Mouse (Mus musculus) limb, embryonic 11.5 days (tissue): ENCODE results near the gene Cntf. TPM values are rescaled to one million over a fixed set of nuclear protein-coding genes. Genes with fewer than 3 reads are reported as not detected.

Experiments
- ATAC-seq: fragments of 200-750 bp; cut with Nextera tagmentation; 2 replicates; pipeline ENCODE4 v1.8.0; 2017; ENCODE audit warnings: low read depth; ENCODE audit not compliant: insufficient number of reproducible peaks, low FRiP score, low TSS enrichment
- DNase-seq: peaks from one replicate; pipeline ENCODE4 v3.0.0-alpha.2; 2015; ENCODE audit warnings: low spot score
- H3K27ac ChIP-seq: fragments of 300-500 bp; sonication (generic); replicated peaks from 2 replicates; pipeline ENCODE4 v1.5.1; 2014; ENCODE audit warnings: low read depth, mild to moderate bottlenecking, low read length
- H3K27me3 ChIP-seq: fragments of 300-500 bp; sonication (generic); 2 replicates; pipeline ENCODE4 v1.6.1; 2014; ENCODE audit warnings: mild to moderate bottlenecking, low read length, mixed read lengths; ENCODE audit not compliant: control insufficient read depth, insufficient read depth
- H3K36me3 ChIP-seq: fragments of 300-500 bp; sonication (generic); 2 replicates; pipeline ENCODE4 v1.6.1; 2014; ENCODE audit warnings: mild to moderate bottlenecking, low read length, moderate library complexity, mixed read lengths; ENCODE audit not compliant: control insufficient read depth, insufficient read depth
- H3K4me1 ChIP-seq: fragments of 300-500 bp; sonication (generic); 2 replicates; pipeline ENCODE4 v1.6.1; 2014; ENCODE audit warnings: low read length, mixed read lengths; ENCODE audit not compliant: control insufficient read depth, insufficient read depth
- H3K4me2 ChIP-seq: fragments of 300-500 bp; sonication (generic); 2 replicates; pipeline ENCODE4 v1.6.1; 2014; ENCODE audit warnings: low read depth, mild to moderate bottlenecking, moderate library complexity; ENCODE audit not compliant: severe bottlenecking
- H3K4me3 ChIP-seq: fragments of 300-500 bp; sonication (generic); 2 replicates; pipeline ENCODE4 v1.5.1; 2014; ENCODE audit warnings: low read depth, low read length
- H3K9ac ChIP-seq: fragments of 300-500 bp; sonication (generic); 2 replicates; pipeline ENCODE4 v1.6.1; 2014; ENCODE audit warnings: mild to moderate bottlenecking, low read length
- H3K9me3 ChIP-seq: fragments of 300-500 bp; sonication (generic); 2 replicates; pipeline ENCODE4 v1.6.1; 2016; ENCODE audit warnings: low read length; ENCODE audit not compliant: control insufficient read depth
- WGBS: fragments of 180-500 bp; shearing (Covaris S2); extraction: QIAGEN DNeasy Blood & Tissue Kit; methylation state at CpG from one replicate; pipeline ENCODE4 v1.1.7; 2014; 5-methylcytosine and 5-hydroxymethylcytosine counted together
- polyA plus RNA-seq: library from polyadenylated mRNA; unstranded; fragments of >200 nt; fragmentation: Nextera tagmentation; extraction: Ambion mirVana; gene quantifications from 2 replicates; pipeline ENCODE4 v1.2.1, GENCODE M21; 2014

Gene Cntf
- polyA plus RNA-seq, 1 experiment from 2014 or later, result 0.64 TPM

DNA sequence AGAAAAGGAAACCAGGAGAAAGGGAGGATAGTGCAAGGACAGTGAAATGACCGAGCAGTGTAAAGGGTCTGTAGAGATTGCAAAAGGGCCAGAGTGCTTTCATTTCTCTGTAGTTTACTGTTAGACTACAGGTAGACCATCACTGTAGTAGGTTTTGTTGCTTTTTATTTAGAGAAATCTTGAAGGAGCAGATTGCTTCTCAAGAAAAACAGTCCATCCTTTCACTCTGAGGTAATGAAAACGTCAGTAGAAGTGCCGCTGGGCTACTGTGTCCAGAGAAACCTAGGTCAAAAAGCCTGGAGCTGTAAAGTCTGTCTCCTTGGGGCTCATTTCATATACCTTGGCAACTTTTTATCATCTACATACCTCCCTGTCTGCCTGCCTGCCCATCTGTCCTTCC lies 33.6 kb upstream of the Cntf start:
- Histone ChIP-seq H3K4me2 (no peak overlapping the region), H3K36me3 (no peaks in the 10 kb centered on the region), H3K9me3 (no peaks in the 10 kb centered on the region), H3K27me3 (no peaks in the 10 kb centered on the region), H3K27ac (no peak overlapping the region), H3K4me3 (no peak overlapping the region), H3K9ac (no peak overlapping the region), H3K4me1 (no peaks in the 10 kb centered on the region)
- no peak for ATAC-seq
- no peak for DNase-seq
- 91% methylated on average over 3 of the region's 3 CpGs for WGBS

DNA sequence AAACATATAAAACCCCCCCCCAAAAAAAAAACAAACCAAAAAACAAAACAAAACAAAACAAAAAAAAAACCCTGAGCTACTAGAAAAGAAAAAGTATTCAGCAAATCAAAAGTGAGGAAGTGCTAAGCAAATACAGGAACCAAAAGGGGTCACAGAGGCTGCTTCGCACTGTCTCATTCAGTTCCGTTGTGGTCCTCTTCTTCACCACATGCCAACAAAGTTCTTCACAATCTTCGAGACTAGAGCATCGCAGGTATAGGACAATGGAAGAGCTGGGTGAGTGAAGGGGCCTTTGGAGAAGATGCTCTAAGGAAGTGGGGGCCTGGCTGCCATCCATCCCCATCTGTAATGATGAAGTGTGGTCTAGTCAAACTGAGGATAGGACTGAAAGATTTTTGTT lies 33.0 kb upstream of the Cntf start:
- Histone ChIP-seq H3K36me3 (no peaks in the 10 kb centered on the region), H3K4me3 (no peak overlapping the region), H3K27ac (no peak overlapping the region), H3K4me2 (no peak overlapping the region), H3K4me1 (no peaks in the 10 kb centered on the region), H3K9me3 (no peaks in the 10 kb centered on the region), H3K27me3 (no peaks in the 10 kb centered on the region), H3K9ac (no peak overlapping the region)
- 86% methylated on average over 4 of the region's 4 CpGs for WGBS
- DNase-seq, result no peak
- ATAC-seq, result no peak

DNA sequence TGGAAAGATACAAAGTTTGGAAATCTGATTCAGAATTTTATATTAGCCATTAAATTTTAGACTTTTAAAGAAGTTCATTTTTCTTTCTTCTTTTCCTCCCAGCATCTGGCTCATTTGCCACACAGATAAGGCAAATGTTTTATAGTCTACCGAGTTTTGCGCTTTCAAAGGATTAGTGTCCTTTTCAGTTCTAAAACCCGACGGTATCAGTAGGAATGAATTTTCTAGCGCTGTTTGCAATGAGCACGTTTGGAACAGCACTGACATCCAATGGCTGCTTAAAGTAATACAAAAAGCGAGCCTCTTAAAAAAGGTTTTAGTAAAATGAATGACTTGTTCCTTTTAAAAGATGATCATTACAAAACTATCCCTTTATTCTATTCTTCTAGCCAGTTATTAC lies 31.6 kb upstream of the Cntf start:
- no peaks in the 10 kb centered on the region for H3K36me3 ChIP-seq

DNA sequence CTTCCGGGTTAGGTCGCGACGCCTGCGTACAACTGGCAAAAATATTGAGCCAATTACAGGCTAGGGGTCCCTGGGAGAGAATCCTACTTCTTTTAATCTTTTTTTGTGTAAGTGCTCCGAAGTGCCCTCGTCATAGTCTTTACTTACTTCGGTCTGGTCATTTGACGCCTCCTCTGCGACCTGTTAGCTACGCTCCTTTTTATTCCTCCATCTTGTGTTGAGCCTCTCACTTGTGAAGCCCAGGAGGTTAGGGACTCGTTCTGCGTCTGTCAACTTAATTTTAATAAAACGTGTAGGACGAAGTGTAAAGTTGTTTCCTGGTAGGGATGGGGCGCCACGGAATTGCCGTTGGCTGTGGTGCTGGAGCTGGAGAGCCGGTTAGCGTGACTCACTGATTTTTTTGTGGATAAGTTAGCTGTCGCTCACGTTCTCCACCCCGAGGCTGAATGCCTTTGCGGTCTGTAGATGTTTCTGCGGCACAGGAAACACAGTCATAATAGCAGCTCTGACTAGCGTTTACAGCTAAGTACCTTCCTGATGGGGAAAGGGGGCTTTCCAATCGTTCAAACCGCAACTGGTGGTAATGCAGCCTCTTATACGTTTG lies 31.0 kb upstream of the Cntf start:
- Histone ChIP-seq H3K27ac (peak overlapping the region; percentile 98), H3K9ac (peak overlapping the region; percentile 73), H3K4me3 (peak overlapping the region; percentile 73), H3K27me3 (no peaks in the 10 kb centered on the region), H3K36me3 (no peaks in the 10 kb centered on the region), H3K9me3 (no peaks in the 10 kb centered on the region), H3K4me2 (peak overlapping the region; percentile 68), H3K4me1 (no peaks in the 10 kb centered on the region)
- ATAC-seq, result no peak; the same call in 1 of the 2 replicates
- DNase-seq, result no peak
- under 1% methylated on average over 29 of the region's 29 CpGs for WGBS

More for the DNA sequence above, 31.6 kb upstream of the Cntf start:
- WGBS, result 2% methylated on average over 7 of the region's 7 CpGs
- Histone ChIP-seq H3K4me3 (peak overlapping the region; percentile 73), H3K4me2 (peak overlapping the region; percentile 68), H3K27me3 (no peaks in the 10 kb centered on the region), H3K9ac (no peak overlapping the region; the same call in 1 of the 2 replicates), H3K9me3 (no peaks in the 10 kb centered on the region), H3K4me1 (no peaks in the 10 kb centered on the region), H3K27ac (peak overlapping the region; percentile 98)
- DNase-seq (no peak), ATAC-seq (no peak)

DNA sequence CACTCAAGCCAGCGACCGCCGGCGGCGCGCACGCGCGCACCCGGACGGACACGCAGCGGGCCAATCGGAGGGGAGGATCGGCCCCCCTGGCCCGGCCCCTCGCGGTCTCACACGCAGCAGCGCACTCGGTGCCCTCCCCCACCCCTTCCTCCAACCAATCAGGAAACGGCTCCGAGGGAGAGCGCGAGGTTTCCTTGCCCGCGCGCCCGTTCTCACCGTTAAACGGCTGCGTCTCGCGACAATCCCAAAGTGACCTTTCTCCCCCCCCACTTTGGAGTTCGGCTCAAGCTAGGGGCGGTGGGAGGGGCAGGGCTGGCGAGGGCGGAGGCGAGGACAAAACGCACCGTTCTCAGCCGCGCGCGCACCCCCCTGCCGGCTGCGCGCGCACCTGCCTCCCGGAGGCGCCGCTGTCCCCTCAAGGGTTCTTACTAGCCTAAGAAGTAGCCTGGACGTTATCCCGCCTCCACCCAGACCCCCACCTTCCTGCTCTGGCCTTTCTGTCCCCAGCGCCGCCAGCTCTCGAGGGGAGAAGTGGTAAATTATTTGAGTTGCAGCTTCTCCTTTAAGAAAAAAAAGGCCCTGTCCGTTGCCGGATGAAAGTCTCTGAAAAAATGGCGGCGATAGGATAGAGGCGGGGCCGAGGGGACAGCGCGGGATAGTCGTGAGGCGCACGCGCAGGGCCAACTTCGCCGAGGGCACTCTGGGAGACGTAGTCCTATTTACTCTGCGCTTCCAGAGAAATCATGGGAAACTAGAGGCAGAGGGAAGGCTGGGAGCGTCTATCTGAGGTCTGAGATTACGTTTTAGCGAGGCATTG lies 30.3 kb upstream of the Cntf start, which contains the start of the genes Zfp91 and Lpxn:
Gene Zfp91 (minus strand): TSS at position 616 of the 817 bp plus-strand sequence.
Gene Lpxn (plus strand): TSS at position 683 of the 817 bp plus-strand sequence.
- H3K4me2 ChIP-seq, result peak within 1 kb of the TSS; percentile 68
- H3K4me1 ChIP-seq, result no peaks in the 10 kb centered on the region
- peak within 1 kb of the TSS; percentile 73 for H3K4me3 ChIP-seq
- DNase-seq (peak; percentile 96), ATAC-seq (peak; percentile 95)
- no peaks in the 10 kb centered on the region for H3K36me3 ChIP-seq
- no peaks in the 10 kb centered on the region for H3K27me3 ChIP-seq
- WGBS, result under 1% methylated on average over 53 of the region's 76 CpGs
- no peaks in the 10 kb centered on the region for H3K9me3 ChIP-seq
- peak within 1 kb of the TSS; percentile 96 for H3K9ac ChIP-seq
- peak within 1 kb of the TSS; percentile 98 for H3K27ac ChIP-seq

DNA sequence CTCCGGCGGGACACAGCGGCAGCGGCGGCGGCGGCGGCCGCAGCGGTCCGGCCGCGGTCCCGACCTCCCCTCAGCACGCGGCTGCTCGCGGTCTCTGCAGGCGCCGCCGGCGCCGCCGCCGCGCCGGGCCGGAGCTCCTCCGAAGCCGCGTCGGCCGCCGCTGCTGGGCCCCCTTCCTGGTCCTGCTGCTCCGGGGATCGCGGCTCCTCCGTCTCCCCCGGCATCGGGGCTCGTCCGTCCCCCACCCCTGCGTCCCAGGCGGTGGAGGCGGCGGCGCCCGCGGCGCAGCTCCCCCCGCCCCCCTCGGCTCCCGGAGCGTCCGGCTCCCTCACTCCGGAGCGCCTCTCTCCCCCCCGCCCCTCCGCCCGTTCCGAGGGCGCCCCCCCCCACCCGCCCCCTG lies 29.7 kb upstream of the Cntf start:
- Histone ChIP-seq H3K4me3 (peak overlapping the region; percentile 73), H3K27ac (peak overlapping the region; percentile 98), H3K36me3 (no peaks in the 10 kb centered on the region), H3K9ac (peak overlapping the region; percentile 96), H3K4me1 (no peaks in the 10 kb centered on the region), H3K9me3 (no peaks in the 10 kb centered on the region), H3K4me2 (peak overlapping the region; percentile 47), H3K27me3 (no peaks in the 10 kb centered on the region)
- DNase-seq (no peak), ATAC-seq (peak; percentile 23; the same call in 1 of the 2 replicates)
- WGBS, result 8% methylated on average over 5 of the region's 63 CpGs

DNA sequence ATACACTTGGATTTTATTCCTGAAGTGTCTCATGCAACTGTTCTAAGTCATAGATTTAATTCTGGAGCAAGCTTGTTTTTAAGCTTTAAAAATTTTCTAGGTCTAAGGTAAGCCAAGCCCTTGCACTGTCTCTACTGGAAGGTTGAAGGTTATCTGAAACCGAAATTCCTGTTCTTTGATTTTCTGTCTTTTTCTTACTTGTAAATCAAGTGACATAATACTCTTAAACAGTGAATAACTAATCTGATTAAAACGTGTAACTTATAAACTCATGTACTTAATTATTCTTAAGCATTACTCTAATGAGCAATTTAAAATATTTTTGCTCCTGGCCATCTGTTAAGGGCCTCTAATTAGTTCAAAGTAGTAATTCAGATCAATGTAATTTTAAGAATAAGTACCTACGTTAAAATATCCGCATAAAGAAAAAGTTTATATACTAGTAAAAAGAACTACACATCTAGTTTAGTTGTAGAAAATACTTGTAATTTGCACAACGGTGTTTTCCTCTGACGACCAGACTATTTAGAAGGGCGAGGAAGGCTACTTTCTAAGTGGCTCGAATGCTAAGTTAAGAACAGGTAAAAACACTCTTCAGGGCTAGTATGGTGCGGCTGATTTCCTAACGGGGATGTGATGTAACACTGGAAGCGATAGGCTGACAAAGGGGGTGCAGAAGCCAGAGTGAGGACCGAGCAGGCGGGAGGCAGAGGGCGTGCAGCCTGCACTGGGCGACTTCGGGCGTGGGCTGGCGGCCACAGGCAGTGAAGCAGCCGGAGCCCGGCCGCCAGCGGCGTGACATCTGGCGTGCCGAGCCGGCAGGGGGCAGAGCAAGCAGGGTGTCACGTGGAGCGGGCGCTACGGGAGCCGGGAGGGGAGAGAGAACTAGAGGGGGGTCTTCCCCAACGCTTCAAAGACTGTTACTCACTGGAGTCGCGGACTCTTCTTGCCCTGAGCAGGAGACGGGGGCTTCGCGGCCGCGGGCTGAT lies 28.9 kb upstream of the Cntf start:
- Histone ChIP-seq H3K4me3 (peak overlapping the region; percentile 73), H3K9me3 (no peaks in the 10 kb centered on the region), H3K4me2 (peak overlapping the region; percentile 47), H3K4me1 (no peaks in the 10 kb centered on the region), H3K36me3 (no peaks in the 10 kb centered on the region), H3K27me3 (no peaks in the 10 kb centered on the region), H3K9ac (peak overlapping the region; percentile 96), H3K27ac (peak overlapping the region; percentile 98)
- DNase-seq (peak; percentile 90), ATAC-seq (peak; percentile 63)
- under 1% methylated on average over 34 of the region's 39 CpGs for WGBS

DNA sequence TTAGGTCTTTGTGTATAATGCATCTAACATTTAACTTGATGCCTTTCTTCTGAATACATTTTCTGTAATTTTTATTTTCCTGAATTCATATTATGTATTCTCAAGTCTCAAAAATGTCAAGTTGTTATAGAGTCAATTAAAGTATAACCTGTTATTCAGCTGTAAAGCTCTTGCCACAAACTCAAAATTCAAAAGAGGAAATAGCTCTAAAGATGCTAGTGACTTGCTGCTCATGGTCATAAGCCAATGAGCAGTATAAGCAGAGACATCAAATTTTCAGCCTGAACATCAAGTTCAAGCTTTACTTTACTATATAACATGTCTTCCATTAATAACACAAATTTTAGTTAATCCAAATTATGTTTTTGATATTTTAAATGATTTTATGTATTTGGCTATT lies 26.9 kb upstream of the Cntf start:
- no peaks in the 10 kb centered on the region for H3K36me3 ChIP-seq
- no peaks in the 10 kb centered on the region for H3K4me1 ChIP-seq
- no peak overlapping the region for H3K9ac ChIP-seq
- no peak overlapping the region for H3K27ac ChIP-seq
- H3K9me3 ChIP-seq, result no peaks in the 10 kb centered on the region
- DNase-seq (no peak), ATAC-seq (no peak)
- no peaks in the 10 kb centered on the region for H3K27me3 ChIP-seq
- H3K4me2 ChIP-seq, result no peak overlapping the region
- no peak overlapping the region for H3K4me3 ChIP-seq
